Mouse (Mus musculus): ENCODE results near the gene Ly6g5b.

The Ly6g5b gene

GRCm38 (mm10) chr17:35115046-35116019 lies at the start of gene Ly6g5b:
Gene Ly6g5b (minus strand): TSS chr17:35115428.
- DNase-seq (ENCODE audit: low spot score in 2 of 2), result no peak

- DNase-seq (ENCODE audit: low spot score in 2 of 2), result peak in 1 of 2 experiments; percentile 55
Observed at GRCm38 (mm10) chr17:35164218-35164567, 49.0 kb upstream of the Ly6g5b start.

- no peak for DNase-seq (ENCODE audit: low spot score in 2 of 2)
Observed at GRCm38 (mm10) chr17:35163326-35164081, 48.3 kb upstream of the Ly6g5b start.

- peak in 1 of 2 experiments; percentile 52 for DNase-seq (ENCODE audit: low spot score in 2 of 2)
Observed at GRCm38 (mm10) chr17:35162730-35163129, 47.5 kb upstream of the Ly6g5b start.

GRCm38 (mm10) chr17:35162121-35162520 lies 46.9 kb upstream of the Ly6g5b start:
- DNase-seq (ENCODE audit: low spot score in 2 of 2), result no peak

GRCm38 (mm10) chr17:35161421-35161820 lies 46.2 kb upstream of the Ly6g5b start:
- no peak for DNase-seq (ENCODE audit: low spot score in 2 of 2)

GRCm38 (mm10) chr17:35159638-35160037 lies 44.4 kb upstream of the Ly6g5b start:
- no peak for DNase-seq (ENCODE audit: low spot score in 2 of 2)

- DNase-seq (ENCODE audit: low spot score in 2 of 2), result no peak
Observed at GRCm38 (mm10) chr17:35158850-35159593, 43.8 kb upstream of the Ly6g5b start.

GRCm38 (mm10) chr17:35157661-35158175 lies 42.5 kb upstream of the Ly6g5b start:
- no peak for DNase-seq (ENCODE audit: low spot score in 2 of 2)

GRCm38 (mm10) chr17:35157254-35157653 lies 42.0 kb upstream of the Ly6g5b start:
- DNase-seq (ENCODE audit: low spot score in 2 of 2), result no peak

- DNase-seq (ENCODE audit: low spot score in 2 of 2), result no peak
Observed at GRCm38 (mm10) chr17:35156461-35157200, 41.4 kb upstream of the Ly6g5b start.

- DNase-seq (ENCODE audit: low spot score in 2 of 2), result no peak
Observed at GRCm38 (mm10) chr17:35155451-35155850, 40.2 kb upstream of the Ly6g5b start.

- no peak for DNase-seq (ENCODE audit: low spot score in 2 of 2)
Observed at GRCm38 (mm10) chr17:35154616-35155015, 39.4 kb upstream of the Ly6g5b start.

- DNase-seq (ENCODE audit: low spot score in 2 of 2), result no peak
Observed at GRCm38 (mm10) chr17:35153931-35154330, 38.7 kb upstream of the Ly6g5b start.

- no peak for DNase-seq (ENCODE audit: low spot score in 2 of 2)
Observed at GRCm38 (mm10) chr17:35153077-35153476, 37.8 kb upstream of the Ly6g5b start.

GRCm38 (mm10) chr17:35152121-35152520 lies 36.9 kb upstream of the Ly6g5b start:
- no peak for DNase-seq (ENCODE audit: low spot score in 2 of 2)

- no peak for DNase-seq (ENCODE audit: low spot score in 2 of 2)
Observed at GRCm38 (mm10) chr17:35147922-35148639, 32.9 kb upstream of the Ly6g5b start.

GRCm38 (mm10) chr17:35147348-35147747 lies 32.1 kb upstream of the Ly6g5b start:
- DNase-seq (ENCODE audit: low spot score in 2 of 2), result no peak

GRCm38 (mm10) chr17:35146139-35146538 lies 30.9 kb upstream of the Ly6g5b start:
- no peak for DNase-seq (ENCODE audit: low spot score in 2 of 2)

GRCm38 (mm10) chr17:35141971-35142370 lies 26.7 kb upstream of the Ly6g5b start:
- no peak for DNase-seq (ENCODE audit: low spot score in 2 of 2)
